Mouse (Mus musculus) thymus, adult 2 months (tissue): ENCODE results near the gene Pigk. TPM values are rescaled to one million over a fixed set of nuclear protein-coding genes. Genes with fewer than 3 reads are reported as not detected.
A peak's percentile ranks its signal among the peaks of the same experiment; 100 is the strongest.

Source experiments
- DNase-seq: peaks from one replicate; pipeline ENCODE4 v3.0.0; 2021
- H3K27ac ChIP-seq: fragments of 200-500 bp; 2 replicates; pipeline ENCODE4 v1.5.1; 2012; ENCODE audit warnings: low read length, control low read depth; ENCODE audit not compliant: control insufficient read depth, insufficient read depth
- H3K27me3 ChIP-seq: fragments of 200-500 bp; 2 replicates; pipeline ENCODE4 v1.6.1; 2012; ENCODE audit warnings: mild to moderate bottlenecking, low read length, moderate library complexity, mixed read lengths; ENCODE audit not compliant: control insufficient read depth, insufficient read depth
- H3K36me3 ChIP-seq: fragments of 200-500 bp; 2 replicates; pipeline ENCODE4 v1.6.1; 2012; ENCODE audit warnings: mild to moderate bottlenecking, low read length, moderate library complexity; ENCODE audit not compliant: control insufficient read depth, insufficient read depth
- H3K4me1 ChIP-seq: fragments of 200-500 bp; replicated peaks from 2 replicates; pipeline ENCODE4 v1.6.1; 2012; ENCODE audit warnings: low read length; ENCODE audit not compliant: control insufficient read depth, insufficient read depth
- H3K4me3 ChIP-seq: fragments of 200-500 bp; 2 replicates; pipeline ENCODE4 v1.5.1; 2012; ENCODE audit warnings: mild to moderate bottlenecking, low read length, control low read depth, moderate library complexity; ENCODE audit not compliant: control insufficient read depth, insufficient read depth
- CTCF ChIP-seq: fragments of 200-500 bp; IDR thresholded peaks from 2 replicates; pipeline ENCODE4 v1.5.1; 2012; ENCODE audit warnings: mild to moderate bottlenecking, control low read depth, low read length, moderate library complexity, borderline replicate concordance; ENCODE audit not compliant: control insufficient read depth, poor library complexity, insufficient read depth; ENCODE audit errors: extremely low read depth
- POLR2A ChIP-seq: fragments of 200-500 bp; IDR thresholded peaks from 2 replicates; pipeline ENCODE4 v1.6.1; 2012; ENCODE audit warnings: mild to moderate bottlenecking, low read length, control low read depth, moderate library complexity; ENCODE audit not compliant: control insufficient read depth, poor library complexity, insufficient read depth; ENCODE audit errors: extremely low read depth
- WGBS: fragments of 180-500 bp; shearing (Covaris S2); methylation state at CpG from one replicate; pipeline ENCODE4 v1.1.7; 2018; 5-methylcytosine and 5-hydroxymethylcytosine counted together
- polyA plus RNA-seq: library from polyadenylated mRNA; depleted of rRNA; stranded (reverse); fragments of >200 nt; gene quantifications from 2 replicates; pipeline ENCODE4 v1.2.3, GENCODE M21; 2012

The Pigk gene
- polyA plus RNA-seq, 1 experiment = 10.9 TPM

DNA sequence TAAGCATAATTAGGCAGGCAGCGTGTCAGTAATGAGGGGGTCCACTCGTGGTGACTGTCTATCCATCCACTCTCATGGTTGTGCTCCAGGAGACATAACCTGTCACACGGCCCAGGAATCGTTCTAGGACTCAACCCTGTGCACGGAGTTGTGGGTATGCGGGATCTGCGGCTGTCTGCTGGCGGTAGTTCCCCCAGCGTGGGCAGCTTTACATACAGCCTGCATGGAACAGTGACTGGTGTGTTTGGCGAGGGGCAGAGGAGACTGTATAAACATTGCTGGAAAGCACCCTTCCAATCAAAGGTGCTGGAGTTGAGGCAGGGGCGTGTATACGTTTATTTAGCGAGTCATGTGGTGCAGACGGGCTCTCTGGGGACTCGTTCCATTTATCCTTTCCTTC lies 209.6 kb downstream of the Pigk start:
- Histone ChIP-seq H3K4me1 (peaks cover 30% of the 10 kb centered on the region), H3K27me3 (no peaks in the 10 kb centered on the region), H3K27ac (no peak overlapping the region), H3K36me3 (no peaks in the 10 kb centered on the region), H3K4me3 (no peak overlapping the region)
- WGBS = 92% methylated on average over 15 of the region's 15 CpGs
- TF ChIP-seq POLR2A (no peak), CTCF (no peak)
- no peak for DNase-seq

DNA sequence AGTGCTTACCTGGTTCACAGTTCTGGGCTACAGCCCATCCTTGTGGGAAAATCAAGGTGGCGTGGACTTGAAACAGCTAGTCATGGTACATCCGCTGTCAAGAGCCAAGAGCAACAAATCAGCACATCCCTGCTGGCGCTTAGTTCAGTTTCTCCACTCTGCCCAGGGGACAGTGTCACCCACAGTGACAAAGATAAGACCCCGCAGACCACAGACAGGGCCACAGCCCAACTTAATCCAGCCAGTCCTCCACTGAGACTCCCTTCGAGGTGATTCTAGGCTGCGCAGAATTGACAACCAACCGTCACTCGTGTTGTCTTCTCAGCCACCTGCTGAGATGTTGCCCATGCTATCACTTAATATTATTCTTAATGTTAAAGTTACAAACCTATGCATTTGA lies 211.5 kb downstream of the Pigk start:
- H3K4me3 ChIP-seq = no peak overlapping the region
- H3K4me1 ChIP-seq = peaks cover 35% of the 10 kb centered on the region
- DNase-seq = no peak
- 92% methylated on average over 8 of the region's 8 CpGs for WGBS
- TF ChIP-seq POLR2A (no peak), CTCF (no peak)
- H3K27ac ChIP-seq = no peak overlapping the region
- H3K36me3 ChIP-seq = no peaks in the 10 kb centered on the region
- H3K27me3 ChIP-seq = no peaks in the 10 kb centered on the region

- no peaks in the 10 kb centered on the region for H3K36me3 ChIP-seq
- no peak for DNase-seq
- H3K4me1 ChIP-seq = peaks cover 38% of the 10 kb centered on the region
- no peak overlapping the region for H3K4me3 ChIP-seq
- WGBS = 18% methylated on average over 4 of the region's 4 CpGs
- no peaks in the 10 kb centered on the region for H3K27me3 ChIP-seq
- no peak for TF ChIP-seq POLR2A
- no peak for TF ChIP-seq CTCF
- peak overlapping the region; percentile 70 for H3K27ac ChIP-seq
Observed at GRCm38 (mm10) chr3:152926166-152926565, 212.3 kb downstream of the Pigk start.

DNA sequence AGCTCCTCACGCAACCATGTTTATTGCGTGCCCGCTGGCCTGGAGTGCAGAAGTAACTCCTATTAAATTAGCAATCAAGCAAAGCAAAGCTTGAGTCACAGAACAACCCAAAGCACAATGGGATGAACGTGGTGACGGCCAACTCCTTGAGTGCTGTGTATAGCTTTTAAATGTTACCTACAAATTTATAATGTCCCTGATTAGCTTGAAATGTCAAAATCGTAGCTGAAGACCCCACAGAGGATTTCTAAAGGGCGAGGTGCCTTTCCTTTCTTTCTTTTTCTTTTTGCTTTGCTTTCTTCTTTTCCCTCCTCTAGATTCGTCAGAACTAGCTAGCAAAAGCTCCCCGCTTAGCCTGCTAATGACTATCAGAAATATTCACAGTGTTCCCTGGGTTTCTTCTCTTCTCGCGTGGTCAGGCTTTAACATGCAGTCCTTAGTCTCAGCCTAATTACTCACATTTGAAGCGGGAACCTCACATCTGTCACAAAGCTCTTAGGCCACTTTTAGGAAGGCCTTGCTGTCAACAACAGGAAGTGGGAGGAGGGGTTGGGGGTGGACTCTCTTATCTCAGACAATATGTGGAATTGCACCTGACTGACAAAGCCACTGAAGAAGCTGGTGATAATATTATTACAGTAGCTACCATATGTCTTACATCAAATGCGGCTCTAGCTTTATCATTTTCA lies 214.5 kb downstream of the Pigk start:
- peak overlapping the region; percentile 92 for H3K27ac ChIP-seq
- H3K27me3 ChIP-seq = no peaks in the 10 kb centered on the region
- H3K36me3 ChIP-seq = no peaks in the 10 kb centered on the region
- 39% methylated on average over 13 of the region's 13 CpGs for WGBS
- no peak overlapping the region for H3K4me3 ChIP-seq
- DNase-seq = peak; percentile 49
- TF ChIP-seq CTCF (no peak), POLR2A (no peak)
- H3K4me1 ChIP-seq = peaks cover 47% of the 10 kb centered on the region

GRCm38 (mm10) chr3:152929256-152929787 lies 215.4 kb downstream of the Pigk start:
- no peak for DNase-seq
- peaks cover 47% of the 10 kb centered on the region for H3K4me1 ChIP-seq
- 79% methylated on average over 10 of the region's 10 CpGs for WGBS
- H3K36me3 ChIP-seq = no peaks in the 10 kb centered on the region
- peak overlapping the region; percentile 92 for H3K27ac ChIP-seq
- TF ChIP-seq CTCF = no peak
- TF ChIP-seq POLR2A = no peak
- no peaks in the 10 kb centered on the region for H3K27me3 ChIP-seq
- H3K4me3 ChIP-seq = peak overlapping the region; percentile 17; the same call in 1 of the 2 replicates

GRCm38 (mm10) chr3:152929788-152930281 lies 215.9 kb downstream of the Pigk start:
- peak overlapping the region; percentile 92 for H3K27ac ChIP-seq
- WGBS = 69% methylated on average over 7 of the region's 7 CpGs
- H3K4me1 ChIP-seq = peaks cover 43% of the 10 kb centered on the region
- TF ChIP-seq POLR2A (no peak), CTCF (no peak)
- peak; percentile 64 for DNase-seq
- no peaks in the 10 kb centered on the region for H3K27me3 ChIP-seq
- H3K36me3 ChIP-seq = no peaks in the 10 kb centered on the region
- H3K4me3 ChIP-seq = peak overlapping the region; percentile 7; the same call in 1 of the 2 replicates
